Mouse (Mus musculus) lung, postnatal 0 days (tissue): ENCODE measurements around the gene Vmn1r217.

Source experiments
- CTCF ChIP-seq: IDR thresholded peaks from 2 replicates; pipeline ENCODE4 v1.5.1; 2016; ENCODE audit warnings: antibody characterized with exemption, mild to moderate bottlenecking
- EP300 ChIP-seq: IDR thresholded peaks from 2 replicates; pipeline ENCODE4 v1.6.1; 2016; ENCODE audit warnings: antibody characterized with exemption, mild to moderate bottlenecking, control low read depth

- no peak for TF ChIP-seq CTCF
- TF ChIP-seq EP300, result no peak
These were observed 50.3 kb downstream of the Vmn1r217 start, which contains the start of gene Vmn1r215 for GRCm38 (mm10) chr13:23067725-23068124.
